Mouse (Mus musculus) c-Kit-negative CD71-positive TER-119-positive erythroid progenitor cells, embryonic 14.5 days (primary cell): Measurements from ENCODE around the gene Prr29.
"Not testable (repeated sequence)": the region's sequence is repeated elsewhere in the genome, so short reads cannot be mapped to it uniquely, and the experiment has no call there.

Experiments used
- DNase-seq: peaks from one replicate; pipeline ENCODE4 v3.0.0-alpha.2; 2013; ENCODE audit warnings: low read depth, low spot score

Gene Prr29

DNA sequence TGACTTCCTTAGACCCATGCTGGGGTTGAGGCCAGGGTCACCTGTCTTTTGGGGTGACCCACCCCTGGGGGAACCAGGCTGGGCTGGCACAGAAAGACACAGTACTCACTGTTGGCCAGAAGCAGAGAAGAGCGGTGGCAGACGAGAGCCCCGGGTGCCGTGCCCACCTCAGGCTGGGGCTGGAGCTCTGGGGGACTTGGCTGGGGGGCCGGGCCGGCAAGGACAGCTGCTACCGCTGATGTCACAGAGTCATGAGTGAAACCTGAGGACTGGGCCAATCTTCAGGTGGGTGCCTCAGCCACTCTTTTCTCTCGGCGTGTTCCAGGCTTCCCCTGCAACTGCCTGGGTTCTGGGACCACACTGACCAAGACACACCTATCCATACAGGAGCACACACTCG lies at the start of gene Prr29:
Gene Prr29, plus strand, starts transcription at position 107 of the 400 bp plus-strand sequence.
- no peak for DNase-seq

DNA sequence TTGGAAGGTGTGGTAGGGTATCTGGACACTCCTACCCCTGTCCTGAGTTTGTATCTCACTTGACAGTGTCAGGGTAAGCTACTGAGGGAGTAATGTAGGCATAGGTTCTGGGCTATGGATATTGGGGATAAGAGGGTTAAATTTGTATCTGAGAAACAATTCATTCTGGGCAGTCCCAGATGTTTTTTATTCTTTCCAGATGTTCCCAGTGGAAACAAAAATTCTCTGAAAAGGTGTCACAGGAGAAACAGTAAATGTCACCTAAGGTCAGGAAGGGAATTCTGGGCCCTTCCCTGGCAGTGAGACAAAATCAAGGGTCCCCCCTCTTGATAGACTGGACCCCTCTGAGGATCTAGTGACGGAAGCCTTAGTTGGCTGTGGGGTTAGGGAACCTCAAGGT lies 48.9 kb upstream of the Prr29 start:
- no peak for DNase-seq

DNA sequence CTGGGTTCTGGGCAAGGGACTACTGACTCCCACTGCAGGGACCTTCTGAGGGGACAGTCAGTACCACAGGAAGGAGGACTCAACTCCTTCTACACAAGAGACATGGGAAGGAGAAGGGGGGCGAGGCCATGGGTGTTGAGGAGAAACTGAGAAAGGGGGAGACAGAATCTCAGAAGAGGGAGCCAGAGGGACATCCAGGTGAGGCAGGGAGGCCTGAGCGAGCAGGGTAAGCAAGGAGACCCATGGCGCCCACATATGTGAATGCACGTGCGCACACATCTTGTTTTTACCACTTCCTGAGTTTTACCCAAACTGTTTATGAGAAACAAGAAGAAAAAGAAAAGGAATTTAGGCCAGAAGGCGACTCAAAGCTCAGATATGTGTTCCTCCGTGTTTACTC lies 47.5 kb upstream of the Prr29 start:
- DNase-seq: no peak

DNA sequence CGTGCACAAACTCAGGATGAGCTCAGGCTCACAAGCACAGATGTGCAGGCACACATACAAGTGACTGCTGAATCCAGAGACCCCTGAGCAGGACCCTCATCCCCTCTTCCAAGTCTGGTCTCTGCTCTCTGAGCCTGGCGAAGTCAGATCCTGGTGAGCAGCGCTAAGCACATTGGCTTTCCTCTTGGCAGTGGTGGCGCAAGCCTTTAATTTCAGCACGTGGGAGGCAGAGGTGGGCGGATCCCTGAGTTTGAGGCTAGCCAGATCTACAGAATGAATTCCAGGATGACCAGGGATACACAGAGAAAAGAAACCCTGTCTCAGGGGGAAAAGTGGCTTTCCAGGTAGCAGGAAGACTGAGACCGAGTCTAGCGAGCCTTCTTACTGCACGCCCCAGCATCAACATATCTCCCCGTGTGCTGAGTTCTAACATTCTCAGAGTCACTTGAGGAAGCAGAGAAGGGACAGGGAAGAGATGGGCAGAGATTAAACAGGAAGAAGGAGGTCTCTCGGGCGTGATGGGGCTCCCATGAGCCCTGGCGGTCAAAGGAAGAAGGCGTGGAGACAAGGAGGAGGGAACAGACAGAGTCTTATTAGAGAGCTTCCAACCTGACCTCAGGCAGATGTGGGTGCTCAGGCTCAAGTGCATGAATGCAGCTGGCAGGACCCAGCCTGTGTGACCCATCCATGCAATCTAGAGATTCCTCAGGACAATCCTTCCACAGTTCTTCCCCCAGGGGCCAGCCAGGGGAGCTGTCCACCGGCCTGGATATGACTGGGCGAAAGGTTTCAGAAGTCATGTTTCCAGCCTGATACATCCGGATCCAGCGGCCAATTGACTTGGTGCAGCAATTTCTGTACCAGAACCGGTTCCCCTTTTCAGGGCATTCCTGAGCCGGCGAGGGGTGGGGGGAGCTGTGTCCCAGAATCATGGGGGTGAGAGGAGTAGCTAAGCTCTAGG lies 46.6 kb upstream of the Prr29 start:
- DNase-seq: no peak

DNA sequence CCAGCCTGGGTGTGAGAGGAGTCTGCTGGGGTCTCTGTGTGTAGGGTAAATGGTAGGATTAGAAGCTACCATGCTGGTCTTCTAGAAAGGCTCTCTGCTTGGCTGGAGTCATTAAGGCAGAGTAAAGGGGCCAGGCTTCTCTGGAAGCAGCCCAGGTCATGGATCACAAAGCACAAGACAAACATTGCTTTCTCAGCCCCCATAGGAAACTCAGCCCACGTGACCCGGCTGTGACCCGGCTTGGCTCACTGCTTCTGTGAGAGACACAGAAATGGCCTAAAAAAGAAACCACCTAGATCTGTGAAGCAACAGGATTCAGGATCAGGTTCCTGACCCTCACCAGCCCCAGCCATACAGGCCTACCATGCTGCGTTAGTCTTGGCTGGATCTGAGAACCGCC lies 40.4 kb upstream of the Prr29 start:
- DNase-seq: no peak

DNA sequence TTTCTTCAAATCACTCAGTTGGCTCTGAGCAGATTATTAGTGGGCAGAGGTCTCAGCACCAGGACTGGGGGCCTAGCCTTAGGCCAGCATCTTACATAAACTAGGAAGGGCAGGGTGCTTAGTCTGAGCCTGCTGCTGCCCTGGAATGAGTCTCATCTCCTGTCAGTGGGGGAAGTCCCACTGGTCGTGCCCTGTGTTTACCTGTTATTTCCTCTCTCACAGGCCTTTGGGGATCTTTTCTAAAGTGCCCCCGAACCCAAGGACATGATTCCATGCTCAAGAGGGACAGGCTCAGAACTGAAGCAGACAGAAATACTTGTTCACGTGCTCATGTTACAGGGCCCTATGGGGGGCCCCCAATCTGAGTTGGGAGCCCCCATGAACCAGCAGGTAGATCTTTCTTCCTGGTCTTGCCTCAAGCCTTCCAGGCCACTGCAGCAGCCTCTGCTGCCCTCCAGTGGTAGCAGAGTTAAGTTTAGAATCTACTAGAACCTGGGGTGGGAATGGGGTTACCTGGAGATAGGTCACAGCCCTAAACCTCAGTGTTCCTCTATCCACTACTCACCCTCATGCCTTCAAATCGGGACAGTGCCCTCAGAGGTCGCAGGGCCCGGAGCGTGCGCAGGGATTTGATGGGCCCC lies 39.6 kb upstream of the Prr29 start:
- DNase-seq: no peak

DNA sequence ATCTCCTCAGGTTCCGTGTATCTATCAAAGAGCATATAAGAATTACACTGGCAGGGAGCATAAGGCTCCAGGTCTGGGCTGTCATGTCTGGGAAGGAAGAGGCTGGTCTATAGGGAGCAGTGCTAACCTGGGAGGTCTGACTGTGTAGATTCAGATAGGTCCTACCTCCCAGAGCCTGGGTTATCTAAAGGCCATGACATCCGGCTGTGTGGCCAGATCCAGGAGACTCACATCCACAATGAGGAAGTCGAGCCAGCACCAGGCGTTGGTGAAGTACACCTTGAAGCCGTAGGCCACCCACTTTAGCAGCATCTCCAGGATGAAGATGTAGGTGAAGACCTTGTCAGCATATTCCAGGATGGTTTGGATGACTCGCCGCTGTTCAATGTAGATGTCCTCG lies 38.8 kb upstream of the Prr29 start:
- no peak for DNase-seq

DNA sequence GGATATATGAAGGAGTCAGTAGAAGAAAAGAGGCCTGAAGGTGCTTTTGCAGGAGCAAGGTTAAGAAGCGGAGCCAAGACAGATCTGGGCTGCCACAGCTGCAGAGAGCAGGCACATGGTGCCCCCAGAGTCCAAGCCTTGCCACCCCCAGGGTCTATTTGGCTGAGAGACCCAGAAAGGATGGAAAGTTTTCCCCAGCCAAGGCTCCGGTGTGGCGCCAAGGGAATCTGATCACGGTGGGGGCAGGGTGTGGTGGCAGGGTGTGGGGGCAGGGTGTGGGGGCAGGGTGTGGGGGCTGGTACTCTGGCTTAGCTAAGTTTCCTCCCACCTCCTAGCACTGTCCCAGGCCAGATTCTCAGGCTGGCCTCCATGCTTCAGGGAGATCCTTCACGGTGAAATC lies 36.8 kb upstream of the Prr29 start:
- DNase-seq: no peak

DNA sequence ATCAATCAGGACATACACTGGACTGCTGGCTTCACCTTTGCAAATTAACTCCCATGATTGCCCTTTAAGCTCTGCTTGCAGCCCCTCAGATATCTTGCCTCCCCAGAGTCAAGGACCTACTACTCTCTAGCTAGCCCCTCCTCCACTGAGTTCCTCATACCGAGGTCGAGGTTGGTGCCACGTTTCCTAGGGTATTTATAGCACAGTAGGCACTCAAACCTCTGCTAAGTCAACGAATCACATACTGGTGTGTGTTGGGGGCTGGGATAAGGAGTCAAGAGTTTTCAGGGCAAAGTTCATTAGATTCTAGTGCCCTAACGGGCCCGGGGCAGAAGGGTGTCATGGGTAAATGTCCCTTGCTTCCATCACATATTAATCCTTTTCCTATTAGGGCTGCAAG lies 36.1 kb upstream of the Prr29 start:
- no peak for DNase-seq

DNA sequence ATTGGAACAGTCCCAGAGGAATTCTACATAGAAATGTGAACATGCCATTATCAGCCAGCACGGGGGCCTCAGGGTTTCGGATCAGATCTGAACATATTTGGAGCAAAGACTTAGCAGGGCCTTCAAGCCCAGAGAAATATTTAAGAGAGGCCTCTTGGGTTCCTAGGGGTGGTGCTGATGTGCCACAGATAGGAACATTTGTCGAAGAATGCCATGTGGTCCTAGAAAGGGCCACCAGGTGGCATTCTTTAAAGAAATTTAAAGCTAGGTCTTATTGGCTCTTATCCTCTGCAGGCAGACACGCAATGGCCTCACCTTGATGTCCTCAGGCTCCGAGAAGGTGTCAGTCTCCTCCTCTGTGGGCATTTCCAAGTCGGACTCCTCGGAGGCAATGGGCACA lies 35.6 kb upstream of the Prr29 start:
- DNase-seq: no peak

DNA sequence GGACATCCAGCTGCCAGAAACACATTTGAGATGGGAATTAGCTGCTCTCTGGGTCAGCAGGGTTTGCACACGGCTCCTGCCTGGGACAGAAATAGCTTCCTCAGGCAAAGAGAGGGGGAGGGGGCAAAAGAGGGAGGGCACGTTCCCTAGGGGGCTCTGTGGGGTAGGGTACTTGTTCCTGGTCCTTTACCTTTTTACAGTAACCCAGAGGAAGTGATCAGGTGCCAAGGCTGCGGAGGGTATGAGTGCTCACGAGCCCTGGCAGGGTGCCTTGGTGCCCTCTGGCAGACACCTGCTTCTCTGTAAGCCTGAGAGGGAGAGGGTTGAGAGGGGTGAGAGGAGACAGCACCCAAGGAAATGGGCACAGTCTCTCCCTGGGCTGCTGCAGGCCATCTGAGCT lies 32.8 kb upstream of the Prr29 start:
- no peak for DNase-seq

DNA sequence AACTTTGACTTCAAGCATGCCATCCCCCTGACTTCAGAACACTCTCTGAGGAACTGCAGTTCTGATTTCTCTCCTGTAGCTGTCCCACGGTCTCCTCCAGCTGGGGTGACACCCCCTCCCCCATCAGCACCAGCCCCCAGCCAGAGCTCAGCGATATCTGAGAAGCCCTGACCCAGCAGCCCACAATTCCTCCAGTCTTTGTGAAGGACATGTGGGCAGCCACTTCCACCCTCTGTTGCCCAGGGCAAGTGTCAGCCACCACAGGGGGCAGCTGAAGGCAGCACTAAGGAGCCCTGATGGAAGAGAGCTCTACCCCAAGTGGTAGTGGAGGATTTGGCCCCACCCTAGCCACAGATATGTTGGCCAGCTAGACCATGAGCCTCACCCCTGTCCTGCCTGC lies 31.2 kb upstream of the Prr29 start:
- DNase-seq: no peak

DNA sequence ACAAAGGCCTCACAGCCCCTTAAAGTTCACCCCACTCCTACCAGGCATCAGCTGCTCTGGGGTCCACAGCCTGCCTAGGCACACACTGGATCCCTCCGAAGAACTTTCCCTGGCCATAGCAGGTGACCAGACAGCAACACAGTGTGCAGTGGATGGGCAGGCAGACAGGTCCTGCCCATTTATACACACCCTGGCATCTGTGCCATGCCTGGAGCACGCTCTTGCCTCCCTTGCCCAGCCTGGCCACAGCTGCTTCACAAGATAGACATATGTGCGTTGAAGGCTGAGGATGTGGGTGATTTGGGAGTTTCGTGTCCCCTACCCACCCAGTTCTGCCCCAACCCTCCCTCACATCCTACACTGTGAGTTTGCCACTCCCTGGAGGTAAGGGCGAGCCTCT lies 27.2 kb upstream of the Prr29 start:
- no peak for DNase-seq

DNA sequence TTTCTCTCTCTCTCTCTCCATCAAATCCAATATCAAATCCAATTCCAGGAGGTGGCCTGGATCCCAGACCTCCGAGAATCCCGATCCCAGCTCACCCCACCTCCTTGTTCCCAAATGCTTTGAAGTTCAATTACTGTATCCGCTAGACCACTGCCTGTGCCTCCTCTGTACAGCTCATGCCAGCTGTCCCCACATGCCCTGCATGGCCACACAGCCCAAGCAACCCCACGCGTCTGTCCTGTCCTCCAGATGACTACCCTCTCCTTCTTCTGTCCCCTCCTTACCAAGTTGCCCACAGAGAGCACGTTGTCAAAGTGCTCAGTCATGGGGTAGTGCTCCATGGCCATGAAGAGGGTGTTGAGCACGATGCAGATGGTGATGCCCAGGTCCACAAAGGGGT lies 26.4 kb upstream of the Prr29 start:
- no peak for DNase-seq

DNA sequence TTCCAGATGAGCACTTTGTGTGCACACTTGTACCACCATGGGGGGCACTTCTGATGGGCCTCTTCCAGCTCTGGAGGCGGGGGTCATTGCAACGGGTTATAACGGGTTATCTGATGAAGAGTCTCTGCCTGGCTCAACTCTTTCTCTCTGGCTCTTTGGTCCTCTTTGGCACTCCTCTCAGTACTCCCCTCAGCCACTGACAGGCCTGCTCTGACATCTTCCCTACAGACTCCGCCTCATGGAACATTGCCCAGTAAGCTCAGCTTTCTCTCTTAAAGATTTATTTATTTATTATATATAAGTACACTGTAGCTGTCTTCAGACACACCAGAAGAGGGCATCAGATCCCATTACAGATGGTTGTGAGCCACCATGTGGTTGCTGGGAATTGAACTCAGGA lies 25.9 kb upstream of the Prr29 start:
- DNase-seq: not testable (repeated sequence)

DNA sequence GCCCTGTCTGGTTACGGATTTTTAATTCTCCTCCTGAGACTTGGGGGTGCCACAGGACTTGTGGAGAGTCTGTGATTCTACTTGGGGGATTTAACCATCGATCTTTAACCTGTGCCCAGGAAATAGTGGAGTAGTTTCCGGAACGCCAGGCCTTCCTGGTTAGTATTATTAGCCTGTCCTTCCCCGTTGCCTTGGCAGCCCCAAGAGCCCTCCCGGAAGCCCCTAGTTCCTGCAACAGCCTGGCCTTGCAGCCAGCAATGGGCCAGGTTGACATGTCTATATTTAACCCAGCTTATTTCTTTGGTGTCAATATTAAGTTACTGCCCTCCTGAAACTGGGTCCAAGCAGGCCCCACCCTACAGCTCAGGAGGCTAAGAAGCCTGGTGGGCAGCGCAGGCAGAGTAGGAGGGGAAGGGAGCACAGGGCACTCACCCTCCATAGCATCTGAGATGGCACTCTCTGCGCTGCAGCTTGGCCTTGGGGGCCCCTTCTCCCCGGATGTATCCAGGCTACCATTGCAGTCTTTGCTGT lies 24.2 kb upstream of the Prr29 start:
- DNase-seq: no peak

DNA sequence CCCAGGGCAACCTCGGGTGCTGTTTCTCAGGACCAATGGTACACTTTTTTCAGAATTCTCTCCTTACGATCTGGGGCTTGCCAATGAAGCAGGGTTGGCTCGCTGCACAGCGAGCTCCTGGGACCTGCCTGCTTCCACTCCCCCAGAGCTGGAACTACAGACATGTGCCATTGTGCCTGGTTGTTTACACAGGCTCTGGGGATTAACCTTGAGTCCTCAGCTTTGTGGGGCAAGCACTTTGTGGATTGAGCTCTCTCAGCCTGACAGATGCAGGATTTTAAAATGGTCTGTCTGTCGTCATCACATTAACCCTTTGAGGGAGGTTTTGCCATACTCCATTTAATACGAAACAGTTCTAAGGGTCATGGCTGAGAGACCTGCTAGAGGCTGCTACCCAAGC lies 20.4 kb upstream of the Prr29 start:
- DNase-seq: no peak

DNA sequence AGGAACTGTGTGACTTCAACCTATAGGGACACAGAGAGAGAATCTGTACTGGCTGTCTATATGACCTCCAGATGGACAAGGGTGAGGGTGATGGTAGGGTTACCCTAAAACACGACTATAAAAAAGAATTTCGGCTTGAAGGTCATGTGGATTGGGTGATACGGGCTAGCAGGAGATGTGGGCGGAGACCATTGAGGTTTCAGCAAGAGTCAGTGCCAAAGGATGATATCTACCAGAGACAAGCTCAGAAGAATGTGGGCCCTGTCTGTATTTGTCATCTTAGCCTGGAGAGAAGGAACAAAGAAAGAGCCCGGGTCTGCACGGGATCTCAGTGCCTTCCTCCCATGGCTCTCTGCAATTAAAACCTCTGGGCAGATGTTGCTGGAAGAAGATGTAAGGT lies 15.5 kb upstream of the Prr29 start:
- DNase-seq: no peak

DNA sequence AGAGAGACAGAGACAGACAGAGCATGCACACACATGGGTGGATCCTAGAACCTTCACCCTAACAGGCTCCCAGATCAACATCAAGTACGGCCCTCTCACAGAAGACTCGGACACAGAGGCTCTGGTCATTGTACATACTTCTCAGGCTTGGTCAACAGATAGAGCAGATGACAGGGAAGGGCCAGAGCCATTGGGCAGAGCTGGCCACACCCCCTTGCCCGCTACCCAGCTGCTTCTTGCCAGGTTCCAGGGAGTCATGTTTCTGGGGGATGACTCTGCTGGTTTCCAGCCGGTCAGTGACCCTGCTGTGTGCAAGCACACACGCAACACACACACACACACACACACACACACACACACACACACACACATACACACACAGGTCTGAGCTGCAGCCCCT lies 14.4 kb upstream of the Prr29 start:
- no peak for DNase-seq

DNA sequence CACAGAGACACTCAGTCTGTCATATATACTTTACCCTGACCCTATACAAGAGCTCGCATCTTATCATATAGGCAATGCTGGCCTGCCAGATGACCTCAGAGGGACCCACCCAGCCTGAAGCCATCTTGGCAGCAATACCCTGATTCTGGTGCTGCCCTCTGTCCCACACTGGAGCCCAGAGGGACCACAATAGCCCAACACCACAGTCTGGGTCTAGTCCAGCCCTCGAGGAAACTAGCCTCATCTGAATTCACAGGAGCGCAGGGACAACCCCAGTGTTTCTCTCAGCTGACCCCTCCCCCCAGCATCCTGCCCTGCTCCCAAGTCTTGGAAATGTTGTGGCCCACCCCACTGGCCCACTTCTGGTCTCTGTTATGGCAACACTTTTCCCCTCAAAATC lies 14.0 kb upstream of the Prr29 start:
- no peak for DNase-seq

DNA sequence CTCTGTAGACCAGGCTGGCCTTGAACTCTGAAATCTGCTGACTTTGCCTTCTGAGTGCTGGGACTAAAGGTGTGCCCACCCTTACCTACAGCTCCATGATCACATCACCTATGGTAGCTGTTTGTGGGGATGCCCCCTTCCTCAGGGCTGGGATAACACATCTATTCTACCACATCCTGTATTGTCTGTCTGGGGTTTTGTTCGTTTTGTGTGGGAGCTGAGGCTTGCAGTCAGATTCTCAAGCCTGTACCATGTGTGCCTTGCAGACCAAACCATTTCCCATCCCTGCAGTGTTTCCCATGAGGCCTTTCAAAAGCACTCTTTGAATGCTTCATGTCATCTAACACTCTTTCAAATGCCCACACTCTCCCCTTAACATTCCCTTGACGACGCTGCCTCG lies 13.3 kb upstream of the Prr29 start:
- DNase-seq: no peak

DNA sequence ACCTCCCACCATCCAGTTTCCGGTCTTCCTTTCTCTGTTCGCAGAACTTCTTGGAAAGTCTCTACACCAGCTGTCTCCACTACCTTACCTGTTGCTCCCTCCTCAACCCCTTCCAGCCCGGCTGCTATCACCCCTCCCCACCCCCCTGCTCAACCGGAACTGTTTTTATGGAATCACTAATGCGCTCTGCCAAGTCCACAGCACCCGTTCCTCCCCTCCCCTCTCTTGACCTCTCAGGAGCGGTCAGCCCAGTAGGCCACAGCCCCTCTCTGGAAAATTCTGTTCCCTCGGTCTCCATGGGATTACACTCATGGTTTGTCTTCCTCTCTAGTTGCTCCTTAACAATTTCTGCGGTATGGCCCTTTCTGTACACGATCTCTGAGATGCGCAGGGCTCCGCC lies 12.1 kb upstream of the Prr29 start, which contains the start of gene Scn4a:
Gene Scn4a, minus strand, starts transcription at position 101 of the 400 bp plus-strand sequence.
- no peak for DNase-seq

DNA sequence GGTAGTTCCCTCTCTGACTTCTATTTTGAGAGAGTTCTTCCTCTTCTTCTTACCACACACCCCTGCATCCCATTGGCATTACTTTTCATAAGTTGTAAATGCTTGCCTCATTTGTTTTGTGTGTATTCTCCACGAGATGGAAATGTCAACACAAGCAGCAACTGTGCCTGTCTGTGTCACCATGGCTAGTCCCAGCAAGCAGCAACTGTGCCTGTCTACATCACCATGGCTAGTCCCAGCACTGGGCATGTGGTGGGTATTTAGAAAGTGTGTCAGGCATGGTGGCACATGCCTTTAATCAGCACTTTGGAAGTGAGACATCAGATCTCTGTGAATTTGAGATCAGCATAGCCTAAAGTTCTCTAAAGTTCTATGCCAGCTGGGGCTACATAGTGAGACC lies 11.1 kb upstream of the Prr29 start:
- no peak for DNase-seq
